Mouse (Mus musculus) stomach, embryonic 15.5 days (tissue): ENCODE data around the gene Fosl2. TPM values are rescaled to one million over a fixed set of nuclear protein-coding genes. Genes with fewer than 3 reads are reported as not detected.
A peak's percentile ranks its signal among the peaks of the same experiment; 100 is the strongest.

Experiments
- ATAC-seq: fragments of 200-750 bp; cut with Nextera tagmentation; 2 replicates; pipeline ENCODE4 v1.8.0; 2017; ENCODE audit warnings: low read depth, moderate number of reproducible peaks, moderate TSS enrichment; ENCODE audit not compliant: insufficient read depth, low FRiP score
- H3K27ac ChIP-seq: fragments of 300-500 bp; sonication (generic); 2 replicates; pipeline ENCODE4 v1.5.1; 2015; ENCODE audit warnings: mild to moderate bottlenecking, inconsistent platforms
- H3K27me3 ChIP-seq: fragments of 300-500 bp; sonication (generic); replicated peaks from 2 replicates; pipeline ENCODE4 v1.6.1; 2015; ENCODE audit warnings: inconsistent platforms
- H3K36me3 ChIP-seq: fragments of 300-500 bp; sonication (generic); 2 replicates; pipeline ENCODE4 v1.6.1; 2015; ENCODE audit warnings: inconsistent platforms
- H3K4me1 ChIP-seq: fragments of 300-500 bp; sonication (generic); 2 replicates; pipeline ENCODE4 v1.6.1; 2015; ENCODE audit warnings: inconsistent platforms
- H3K4me2 ChIP-seq: fragments of 300-500 bp; sonication (generic); 2 replicates; pipeline ENCODE4 v1.6.1; 2015; ENCODE audit warnings: mild to moderate bottlenecking, inconsistent platforms
- H3K4me3 ChIP-seq: fragments of 300-500 bp; sonication (generic); replicated peaks from 2 replicates; pipeline ENCODE4 v1.5.1; 2015; ENCODE audit warnings: inconsistent platforms
- H3K9ac ChIP-seq: fragments of 300-500 bp; sonication (generic); 2 replicates; pipeline ENCODE4 v1.6.1; 2015; ENCODE audit warnings: inconsistent platforms
- H3K9me3 ChIP-seq: fragments of 300-500 bp; sonication (generic); 2 replicates; pipeline ENCODE4 v1.6.1; 2016; ENCODE audit warnings: inconsistent platforms
- WGBS: fragments of 180-500 bp; shearing (Covaris S2); methylation state at CpG from one replicate; pipeline ENCODE4 v1.1.7; 2015; 5-methylcytosine and 5-hydroxymethylcytosine counted together
- polyA plus RNA-seq: library from polyadenylated mRNA; unstranded; fragments of >200 nt; fragmentation: Nextera tagmentation; extraction: Ambion mirVana; gene quantifications from 2 replicates; pipeline ENCODE4 v1.2.1, GENCODE M21; 2015

The Fosl2 gene
- polyA plus RNA-seq, 1 experiment from 2014 or later, result 11.5 TPM

DNA sequence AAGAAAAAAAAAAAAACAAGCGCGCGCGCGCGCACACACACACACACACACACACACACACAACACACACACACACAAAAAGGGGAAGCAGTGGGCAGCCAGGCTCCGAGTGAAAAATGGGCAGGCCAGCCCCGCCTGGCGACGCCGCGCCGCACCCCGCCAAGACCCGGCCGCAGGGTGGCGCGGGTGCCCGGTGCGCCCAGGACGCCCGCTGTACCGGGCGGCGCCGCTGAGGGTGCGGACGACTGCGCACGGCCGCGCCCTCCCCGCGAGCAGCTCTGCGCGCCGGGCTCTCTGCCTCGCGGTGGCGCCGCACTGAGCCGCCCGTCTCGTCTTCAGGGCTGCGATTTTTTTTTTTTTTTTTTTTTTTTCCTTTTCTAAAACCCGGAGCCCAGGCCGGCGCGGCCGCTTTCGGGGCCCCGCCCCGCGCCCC is 682 bp upstream of the Fosl2 start:
- H3K36me3 ChIP-seq, result no peaks in the 10 kb centered on the region
- peak overlapping the region; percentile 50 for H3K9ac ChIP-seq
- peak overlapping the region; percentile 69 for H3K4me2 ChIP-seq
- no peaks in the 10 kb centered on the region for H3K9me3 ChIP-seq
- H3K4me1 ChIP-seq, result peaks cover 31% of the 10 kb centered on the region
- H3K27ac ChIP-seq, result peak overlapping the region; percentile 100
- peak; percentile 19 for ATAC-seq
- 0% methylated on average over 43 of the region's 54 CpGs for WGBS
- H3K4me3 ChIP-seq, result peak overlapping the region; percentile 82
- no peaks in the 10 kb centered on the region for H3K27me3 ChIP-seq

DNA sequence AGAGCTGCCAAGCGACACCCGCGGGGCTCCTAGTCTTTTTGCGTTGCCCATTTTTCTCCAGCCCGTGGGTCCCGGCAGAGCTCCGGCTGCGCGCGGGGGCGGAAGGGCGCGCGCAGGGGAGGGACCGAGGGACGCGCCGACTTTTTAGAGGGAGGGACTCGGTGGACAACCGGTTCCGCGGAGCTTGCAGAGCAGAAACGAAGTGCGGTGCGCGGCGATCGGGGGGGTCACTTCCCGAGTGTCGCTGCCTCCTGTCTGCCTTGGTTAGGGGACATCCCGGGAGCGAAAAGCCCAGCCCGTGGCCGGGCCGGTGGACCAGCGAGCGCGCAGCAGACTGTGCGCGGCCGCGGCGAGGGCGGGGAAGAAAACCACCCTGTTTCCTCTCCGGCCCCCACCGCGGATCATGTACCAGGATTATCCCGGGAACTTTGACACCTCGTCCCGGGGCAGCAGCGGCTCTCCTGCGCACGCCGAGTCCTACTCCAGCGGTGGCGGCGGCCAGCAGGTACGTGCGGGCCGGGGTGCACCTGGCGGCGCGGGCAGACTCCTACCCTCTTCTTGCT is 781 bp downstream of the Fosl2 start:
- Histone ChIP-seq H3K9me3 (no peaks in the 10 kb centered on the region), H3K27ac (peak overlapping the region; percentile 100), H3K36me3 (no peaks in the 10 kb centered on the region; the same call in 1 of the 2 replicates), H3K27me3 (no peaks in the 10 kb centered on the region), H3K9ac (peak overlapping the region; percentile 97), H3K4me1 (peaks cover 38% of the 10 kb centered on the region), H3K4me2 (peak overlapping the region; percentile 69), H3K4me3 (peak overlapping the region; percentile 82)
- no peak for ATAC-seq
- under 1% methylated on average over 63 of the region's 63 CpGs for WGBS

DNA sequence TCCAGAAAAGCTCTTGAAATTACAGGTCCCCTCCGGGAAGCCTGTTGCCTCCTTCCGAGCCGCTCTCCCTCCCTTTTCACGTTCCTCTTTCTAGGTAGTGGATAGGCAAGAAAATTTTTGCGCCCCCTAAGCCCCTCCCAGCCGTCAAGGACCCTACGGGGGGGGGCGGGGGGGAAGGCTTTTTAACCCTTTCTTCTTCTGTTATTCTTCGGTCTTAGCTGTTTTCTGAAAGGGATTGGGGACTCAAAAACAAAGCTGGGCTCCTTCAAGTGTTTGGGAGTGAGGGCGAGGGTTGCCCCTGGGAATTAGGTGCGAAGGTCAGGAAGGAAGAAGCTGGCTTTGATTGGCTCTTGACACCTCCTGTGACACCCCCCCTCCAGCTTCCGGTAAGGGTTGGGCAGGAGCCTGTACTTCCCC is 1.5 kb downstream of the Fosl2 start:
- H3K4me1 ChIP-seq, result peaks cover 42% of the 10 kb centered on the region
- no peak for ATAC-seq
- H3K27me3 ChIP-seq, result no peaks in the 10 kb centered on the region
- peak overlapping the region; percentile 69 for H3K4me2 ChIP-seq
- H3K4me3 ChIP-seq, result peak overlapping the region; percentile 82
- H3K9ac ChIP-seq, result peak overlapping the region; percentile 97
- peak overlapping the region; percentile 100 for H3K27ac ChIP-seq
- WGBS, result 3% methylated on average over 12 of the region's 12 CpGs
- no peaks in the 10 kb centered on the region for H3K9me3 ChIP-seq
- H3K36me3 ChIP-seq, result no peaks in the 10 kb centered on the region; the same call in 1 of the 2 replicates

DNA sequence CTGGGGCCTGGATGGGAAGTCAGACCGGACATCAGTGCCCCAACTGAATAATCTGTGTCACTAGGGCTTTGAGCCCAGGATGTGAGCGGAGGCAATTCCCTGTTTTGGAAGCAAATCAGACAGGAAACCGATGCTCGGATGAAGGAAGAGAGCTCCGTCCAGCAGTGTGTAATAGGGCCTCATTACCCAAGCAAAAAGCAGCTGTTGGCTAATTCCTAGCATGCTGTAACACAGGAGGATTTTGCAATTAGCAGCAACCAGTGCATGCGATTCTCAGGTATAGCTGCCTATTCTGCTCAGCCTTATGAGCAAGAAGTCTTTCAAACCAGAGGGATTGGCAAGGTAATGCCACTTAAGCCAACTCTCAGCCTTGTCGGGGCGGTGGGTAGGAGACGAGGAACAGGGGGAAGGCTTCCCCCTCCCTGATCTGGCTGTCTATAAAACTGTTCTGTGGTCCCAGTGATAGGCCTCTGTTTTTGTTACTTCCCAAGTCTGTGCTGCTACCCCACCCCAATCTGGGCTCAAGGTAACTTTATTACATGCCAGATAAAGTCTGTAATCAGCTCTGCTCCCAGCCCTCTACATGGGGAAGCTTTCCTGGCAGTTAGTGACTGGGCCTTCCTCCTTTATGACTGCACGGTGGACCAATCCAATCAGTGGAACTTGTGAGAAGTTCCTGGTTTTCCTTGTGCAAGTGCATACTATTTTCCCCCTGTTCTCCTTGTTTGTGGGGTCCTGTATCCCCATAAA is 3.0 kb downstream of the Fosl2 start:
- no peaks in the 10 kb centered on the region for H3K9me3 ChIP-seq
- no peaks in the 10 kb centered on the region; the same call in 1 of the 2 replicates for H3K36me3 ChIP-seq
- peak overlapping the region; percentile 100 for H3K27ac ChIP-seq
- H3K4me3 ChIP-seq, result peak overlapping the region; percentile 82
- ATAC-seq, result no peak
- H3K9ac ChIP-seq, result peak overlapping the region; percentile 97
- WGBS, result 19% methylated on average over 10 of the region's 10 CpGs
- peaks cover 41% of the 10 kb centered on the region for H3K4me1 ChIP-seq
- peak overlapping the region; percentile 69 for H3K4me2 ChIP-seq
- no peaks in the 10 kb centered on the region for H3K27me3 ChIP-seq

DNA sequence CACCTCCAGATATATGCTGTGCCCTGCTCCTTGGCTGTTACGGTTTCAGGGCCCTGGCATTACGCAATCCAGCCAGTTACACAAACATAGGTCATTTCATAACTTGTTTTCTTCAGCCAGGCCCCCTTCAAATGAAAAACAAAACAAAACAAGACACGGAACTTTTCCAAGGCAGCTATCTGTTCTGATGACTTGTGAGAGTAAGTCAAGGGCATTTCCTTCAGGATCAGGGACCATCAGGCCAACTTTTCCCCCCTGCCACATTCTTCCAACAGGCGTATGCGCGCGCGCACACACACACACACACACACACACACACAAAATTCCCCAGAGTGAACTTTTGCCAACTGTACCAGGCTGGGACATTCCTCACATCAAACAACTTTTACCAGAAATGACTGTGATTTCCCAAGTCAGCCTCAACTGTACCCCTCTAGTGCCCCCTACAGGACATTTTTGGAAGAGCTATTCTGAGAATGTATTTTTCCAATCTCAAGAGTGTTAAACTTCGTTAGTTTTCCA is 4.0 kb downstream of the Fosl2 start:
- Histone ChIP-seq H3K4me2 (peak overlapping the region; percentile 69), H3K4me1 (peaks cover 32% of the 10 kb centered on the region), H3K36me3 (no peaks in the 10 kb centered on the region; the same call in 1 of the 2 replicates), H3K9ac (no peak overlapping the region), H3K27ac (peak overlapping the region; percentile 100), H3K27me3 (no peaks in the 10 kb centered on the region), H3K9me3 (no peaks in the 10 kb centered on the region), H3K4me3 (peak overlapping the region; percentile 82)
- no peak for ATAC-seq
- WGBS, result 16% methylated on average over 9 of the region's 9 CpGs

DNA sequence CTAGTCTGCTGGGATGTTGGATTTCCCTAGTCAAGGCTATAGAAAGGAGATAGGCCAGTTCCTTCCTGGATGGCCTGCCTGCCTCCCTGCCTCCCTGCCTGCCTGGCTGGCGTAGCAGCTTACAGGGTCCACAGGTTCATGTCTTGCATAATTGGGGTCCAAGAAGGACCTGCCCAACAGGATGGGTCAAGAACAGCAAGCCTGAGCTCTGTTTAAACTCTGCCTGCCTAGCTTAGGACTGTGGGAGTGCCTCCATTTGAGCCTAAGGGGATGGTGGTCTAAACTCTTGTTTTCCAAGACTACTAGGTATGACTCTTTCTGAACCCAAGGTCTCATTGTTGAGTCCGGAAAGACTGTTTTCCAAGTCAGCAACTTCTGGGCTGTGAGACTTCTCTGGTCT is 6.3 kb downstream of the Fosl2 start:
- H3K4me1 ChIP-seq, result peaks cover 32% of the 10 kb centered on the region
- H3K9ac ChIP-seq, result no peak overlapping the region
- peak overlapping the region; percentile 11; the same call in 1 of the 2 replicates for H3K4me2 ChIP-seq
- no peaks in the 10 kb centered on the region for H3K27me3 ChIP-seq
- H3K4me3 ChIP-seq, result no peak overlapping the region
- H3K9me3 ChIP-seq, result no peaks in the 10 kb centered on the region
- H3K27ac ChIP-seq, result no peak overlapping the region
- H3K36me3 ChIP-seq, result no peaks in the 10 kb centered on the region; the same call in 1 of the 2 replicates
- ATAC-seq, result no peak
- 83% methylated on average over 2 of the region's 2 CpGs for WGBS

DNA sequence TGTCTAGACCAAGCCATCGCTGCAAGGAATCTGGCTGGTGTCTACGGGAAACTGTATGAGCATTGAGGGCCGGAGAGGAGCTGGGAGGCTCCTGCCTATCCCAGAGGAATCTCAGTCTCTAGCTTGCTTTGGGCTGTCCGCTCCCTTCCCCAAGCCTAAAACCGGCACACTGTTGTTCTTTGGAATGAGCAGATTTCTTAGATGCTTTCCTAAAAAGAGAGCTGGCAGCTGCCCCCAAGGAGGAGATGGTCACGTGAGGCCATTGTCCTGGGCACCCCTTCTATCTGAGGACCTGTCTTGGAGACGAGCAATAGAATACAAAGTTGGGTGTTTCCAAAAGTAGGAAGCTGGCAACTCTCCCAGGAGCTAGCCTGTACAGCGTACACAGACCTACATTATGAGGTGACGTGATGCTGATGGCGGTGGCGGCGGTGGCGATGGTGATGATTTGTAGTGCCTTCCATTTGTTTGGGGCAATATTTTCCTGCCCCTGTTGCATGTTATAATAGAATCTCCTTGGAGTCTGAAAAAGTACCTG is 7.9 kb downstream of the Fosl2 start:
- 64% methylated on average over 13 of the region's 13 CpGs for WGBS
- no peak overlapping the region for H3K4me3 ChIP-seq
- peaks cover 14% of the 10 kb centered on the region for H3K36me3 ChIP-seq
- H3K9ac ChIP-seq, result no peak overlapping the region
- no peaks in the 10 kb centered on the region for H3K9me3 ChIP-seq
- no peak for ATAC-seq
- H3K27me3 ChIP-seq, result no peaks in the 10 kb centered on the region
- H3K4me1 ChIP-seq, result peaks cover 27% of the 10 kb centered on the region
- H3K27ac ChIP-seq, result no peak overlapping the region
- peak overlapping the region; percentile 11; the same call in 1 of the 2 replicates for H3K4me2 ChIP-seq

DNA sequence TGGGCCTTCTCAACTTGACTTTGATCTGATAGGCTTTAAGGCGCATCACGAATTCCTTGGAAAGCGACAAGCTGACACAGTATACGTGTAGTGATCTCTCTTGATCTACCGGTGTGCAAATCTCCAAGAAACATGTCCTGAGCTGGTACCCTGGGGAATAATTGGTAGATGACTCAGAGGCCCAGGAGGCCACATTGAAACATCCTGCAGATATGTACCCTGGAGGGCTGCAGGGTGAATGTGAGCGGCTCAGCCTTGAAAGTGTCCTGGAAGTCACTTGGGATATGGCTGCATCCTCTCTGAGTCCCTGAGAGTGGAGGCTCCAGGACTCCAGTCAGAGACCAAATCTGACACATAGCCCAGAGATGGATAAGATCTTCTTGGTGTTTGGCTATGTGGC is 10.7 kb downstream of the Fosl2 start:
- WGBS, result 87% methylated on average over 6 of the region's 6 CpGs
- H3K27ac ChIP-seq, result no peak overlapping the region
- H3K4me3 ChIP-seq, result no peak overlapping the region
- peaks cover 17% of the 10 kb centered on the region for H3K4me1 ChIP-seq
- no peaks in the 10 kb centered on the region for H3K9me3 ChIP-seq
- no peak for ATAC-seq
- H3K27me3 ChIP-seq, result no peaks in the 10 kb centered on the region
- no peak overlapping the region for H3K9ac ChIP-seq
- H3K36me3 ChIP-seq, result peaks cover 33% of the 10 kb centered on the region
- no peak overlapping the region for H3K4me2 ChIP-seq

DNA sequence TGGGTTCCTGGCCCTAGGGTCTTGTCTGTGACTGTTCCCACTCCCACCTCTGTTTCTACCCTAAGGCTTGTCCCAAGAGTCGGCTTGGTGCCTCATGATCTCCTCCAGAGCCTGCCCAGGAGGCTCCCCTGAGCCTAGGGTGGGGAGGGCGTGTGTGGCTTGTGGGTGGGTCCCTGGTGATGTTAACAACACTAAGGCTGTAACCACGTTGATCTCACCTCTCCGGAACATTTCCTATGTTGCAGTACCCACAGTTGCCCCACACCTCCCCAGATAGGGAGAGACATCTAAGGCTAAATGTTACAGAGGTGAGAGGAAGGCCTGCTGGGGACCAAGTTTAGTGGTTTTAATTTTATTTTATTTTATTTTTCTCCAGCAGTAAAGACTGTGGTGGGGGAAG is 13.0 kb downstream of the Fosl2 start:
- Histone ChIP-seq H3K4me1 (peaks cover 14% of the 10 kb centered on the region; the same call in 1 of the 2 replicates), H3K27me3 (no peaks in the 10 kb centered on the region), H3K9me3 (no peaks in the 10 kb centered on the region), H3K4me3 (no peak overlapping the region), H3K36me3 (peaks cover 44% of the 10 kb centered on the region), H3K27ac (no peak overlapping the region), H3K9ac (no peak overlapping the region), H3K4me2 (no peak overlapping the region)
- WGBS, result 68% methylated on average over 4 of the region's 4 CpGs
- ATAC-seq, result no peak

DNA sequence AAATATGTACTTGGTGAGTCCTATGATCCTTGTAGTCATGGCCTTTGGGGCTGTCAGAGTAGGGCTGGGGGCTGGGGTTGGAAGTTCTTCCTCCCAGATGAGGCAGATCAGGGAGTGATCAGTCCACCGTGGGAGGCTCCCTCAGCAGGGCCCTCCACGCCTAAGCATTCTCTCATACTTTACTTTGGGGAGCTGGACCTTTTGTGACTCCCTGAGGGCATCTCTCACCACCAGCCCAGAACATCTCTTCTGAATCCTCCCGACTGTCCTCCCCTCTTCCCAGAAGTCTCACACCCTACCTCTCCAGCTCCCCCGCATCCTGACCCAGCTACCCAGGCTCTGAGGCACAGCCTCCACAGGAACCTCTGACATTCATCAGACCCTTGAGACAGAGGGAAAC is 15.6 kb downstream of the Fosl2 start:
- Histone ChIP-seq H3K4me1 (peaks cover 21% of the 10 kb centered on the region; the same call in 1 of the 2 replicates), H3K4me2 (no peak overlapping the region), H3K4me3 (no peak overlapping the region), H3K9me3 (no peaks in the 10 kb centered on the region), H3K27me3 (no peaks in the 10 kb centered on the region), H3K36me3 (peaks cover 60% of the 10 kb centered on the region), H3K9ac (no peak overlapping the region), H3K27ac (no peak overlapping the region)
- WGBS, result 56% methylated on average over 4 of the region's 4 CpGs
- no peak for ATAC-seq

DNA sequence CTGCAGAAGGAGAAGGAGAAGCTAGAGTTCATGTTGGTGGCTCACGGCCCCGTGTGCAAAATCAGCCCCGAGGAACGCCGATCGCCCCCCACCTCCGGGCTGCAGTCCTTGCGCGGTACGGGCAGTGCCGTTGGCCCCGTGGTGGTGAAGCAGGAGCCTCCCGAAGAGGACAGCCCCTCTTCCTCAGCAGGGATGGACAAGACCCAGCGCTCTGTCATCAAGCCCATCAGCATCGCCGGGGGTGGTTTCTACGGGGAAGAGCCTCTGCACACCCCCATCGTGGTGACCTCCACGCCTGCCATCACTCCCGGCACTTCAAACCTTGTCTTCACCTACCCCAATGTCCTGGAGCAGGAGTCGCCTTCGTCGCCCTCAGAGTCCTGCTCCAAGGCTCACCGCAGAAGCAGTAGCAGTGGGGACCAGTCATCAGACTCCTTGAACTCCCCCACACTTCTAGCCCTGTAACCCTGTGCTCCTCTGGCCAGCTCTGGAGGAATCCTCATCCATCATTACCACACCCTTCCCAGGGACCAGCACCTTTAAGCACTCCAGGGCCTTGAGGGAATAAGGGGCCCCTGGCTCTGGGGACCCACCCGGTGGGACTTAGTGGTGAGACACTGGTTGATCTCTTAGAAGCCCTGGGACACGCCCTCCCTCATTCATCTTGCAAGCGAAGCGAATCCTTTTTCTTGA is 17.3 kb downstream of the Fosl2 start:
- no peak for ATAC-seq
- Histone ChIP-seq H3K9ac (no peak overlapping the region), H3K4me3 (no peak overlapping the region), H3K4me1 (peaks cover 21% of the 10 kb centered on the region; the same call in 1 of the 2 replicates), H3K9me3 (no peaks in the 10 kb centered on the region), H3K4me2 (no peak overlapping the region), H3K36me3 (peaks cover 51% of the 10 kb centered on the region), H3K27ac (no peak overlapping the region), H3K27me3 (no peaks in the 10 kb centered on the region)
- WGBS, result 67% methylated on average over 28 of the region's 28 CpGs
